Mouse (Mus musculus) heart, embryonic 10.5 days (tissue): ENCODE data around the gene Ppdpf. TPM values are rescaled to one million over a fixed set of nuclear protein-coding genes. Genes with fewer than 3 reads are reported as not detected.
"Not testable (repeated sequence)": the region's sequence is repeated elsewhere in the genome, so short reads cannot be mapped to it uniquely, and the experiment has no call there.

Experiments
- DNase-seq: peaks from one replicate; pipeline ENCODE4 v3.0.0-alpha.2; 2017; ENCODE audit warnings: low spot score
- H3K27ac ChIP-seq: fragments of 300-500 bp; sonication (generic); 2 replicates; pipeline ENCODE4 v1.5.1; 2016; ENCODE audit warnings: mild to moderate bottlenecking
- H3K27me3 ChIP-seq: fragments of 300-500 bp; sonication (generic); 2 replicates; pipeline ENCODE4 v1.6.1; 2016; ENCODE audit warnings: mild to moderate bottlenecking; ENCODE audit not compliant: poor library complexity, insufficient read depth, severe bottlenecking
- H3K36me3 ChIP-seq: fragments of 300-500 bp; sonication (generic); 2 replicates; pipeline ENCODE4 v1.6.1; 2016; ENCODE audit warnings: mild to moderate bottlenecking, moderate library complexity
- H3K4me1 ChIP-seq: fragments of 300-500 bp; sonication (generic); 2 replicates; pipeline ENCODE4 v1.6.1; 2016; ENCODE audit warnings: mild to moderate bottlenecking
- H3K4me3 ChIP-seq: fragments of 300-500 bp; sonication (generic); 2 replicates; pipeline ENCODE4 v1.5.1; 2016; ENCODE audit warnings: mild to moderate bottlenecking, moderate library complexity
- H3K9me3 ChIP-seq: fragments of 300-500 bp; sonication (generic); 2 replicates; pipeline ENCODE4 v1.6.1; 2016; ENCODE audit warnings: mild to moderate bottlenecking, moderate library complexity
- WGBS: fragments of 180-500 bp; shearing (Covaris S2); methylation state at CpG from one replicate; pipeline ENCODE4 v1.1.7; 2016; 5-methylcytosine and 5-hydroxymethylcytosine counted together
- polyA plus RNA-seq: library from polyadenylated mRNA; unstranded; fragments of >200 nt; fragmentation: Nextera tagmentation; extraction: Ambion mirVana; gene quantifications from 2 replicates; pipeline ENCODE4 v1.2.1, GENCODE M21; 2016

Gene Ppdpf
- polyA plus RNA-seq, 1 experiment from 2014 or later: 240 TPM

DNA sequence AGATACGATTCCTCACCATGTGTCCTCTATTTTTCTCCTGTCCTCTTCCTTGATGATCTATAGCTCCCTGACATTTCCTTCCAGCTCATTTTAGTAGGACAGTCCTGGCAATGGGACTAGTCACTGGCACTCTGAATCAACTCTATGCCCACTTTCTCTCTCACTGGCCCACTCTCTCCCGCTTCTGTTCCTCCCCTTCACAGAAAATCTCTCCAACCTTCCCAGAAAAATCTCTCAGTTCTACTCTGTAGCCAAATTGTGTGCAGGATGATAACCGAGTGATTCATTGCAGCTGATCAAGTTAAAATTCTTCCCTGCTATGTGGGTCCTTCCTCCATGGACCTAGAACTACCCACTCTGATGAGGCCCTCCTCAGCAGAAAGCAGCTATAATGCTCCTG lies 12.4 kb upstream of the Ppdpf start:
- no peak overlapping the region for H3K4me3 ChIP-seq
- no peaks in the 10 kb centered on the region for H3K27me3 ChIP-seq
- no peaks in the 10 kb centered on the region for H3K36me3 ChIP-seq
- H3K27ac ChIP-seq: no peak overlapping the region
- DNase-seq: no peak
- H3K4me1 ChIP-seq: no peaks in the 10 kb centered on the region
- no peaks in the 10 kb centered on the region for H3K9me3 ChIP-seq
- 77% methylated on average over 3 of the region's 3 CpGs for WGBS

DNA sequence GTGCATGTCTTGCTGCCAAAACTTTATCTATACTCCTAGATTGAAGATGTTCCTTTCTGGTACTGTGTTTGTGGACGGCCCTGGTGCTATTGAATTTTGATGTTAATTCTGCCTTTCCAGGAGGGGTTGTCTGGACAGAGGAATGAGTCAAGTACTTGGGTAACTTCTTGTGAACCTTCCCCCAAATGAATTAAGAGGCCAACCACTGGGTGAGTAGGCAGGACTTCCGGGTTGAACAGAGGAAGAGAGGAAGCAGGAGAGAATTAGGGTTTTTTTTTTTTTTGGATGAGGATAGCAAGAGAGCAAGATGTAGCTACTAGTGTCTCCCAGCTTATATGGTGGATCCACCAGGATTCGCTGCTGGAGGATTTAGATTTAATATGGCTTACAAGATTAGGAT lies 9.0 kb upstream of the Ppdpf start:
- Histone ChIP-seq H3K4me3 (no peak overlapping the region), H3K27me3 (no peaks in the 10 kb centered on the region), H3K4me1 (no peaks in the 10 kb centered on the region), H3K27ac (no peak overlapping the region), H3K9me3 (no peaks in the 10 kb centered on the region), H3K36me3 (no peaks in the 10 kb centered on the region)
- 74% methylated on average over 3 of the region's 3 CpGs for WGBS
- DNase-seq: no peak

DNA sequence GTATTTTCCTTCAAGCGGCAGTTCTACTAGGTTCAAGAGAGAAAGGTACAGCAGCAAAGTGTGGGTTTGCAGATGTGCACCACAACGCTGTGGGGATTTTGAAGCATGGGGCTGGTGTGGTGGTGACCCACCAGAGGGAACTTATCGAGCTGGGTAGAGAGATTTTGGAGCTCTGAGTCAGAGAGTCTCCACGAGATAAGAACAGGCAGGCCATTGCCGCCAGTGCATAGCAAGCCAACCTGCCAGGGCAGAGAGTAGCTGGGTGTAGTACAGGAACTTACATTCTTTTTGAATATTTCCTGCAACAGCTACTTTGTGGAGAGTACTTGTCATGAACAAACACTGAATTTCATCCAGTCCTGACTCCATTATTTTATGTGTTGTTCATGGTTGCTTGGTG lies 8.6 kb upstream of the Ppdpf start:
- DNase-seq: no peak
- Histone ChIP-seq H3K4me3 (no peak overlapping the region), H3K9me3 (no peaks in the 10 kb centered on the region), H3K36me3 (no peaks in the 10 kb centered on the region), H3K27me3 (no peaks in the 10 kb centered on the region), H3K27ac (no peak overlapping the region), H3K4me1 (no peaks in the 10 kb centered on the region)
- WGBS: 59% methylated on average over 5 of the region's 5 CpGs

DNA sequence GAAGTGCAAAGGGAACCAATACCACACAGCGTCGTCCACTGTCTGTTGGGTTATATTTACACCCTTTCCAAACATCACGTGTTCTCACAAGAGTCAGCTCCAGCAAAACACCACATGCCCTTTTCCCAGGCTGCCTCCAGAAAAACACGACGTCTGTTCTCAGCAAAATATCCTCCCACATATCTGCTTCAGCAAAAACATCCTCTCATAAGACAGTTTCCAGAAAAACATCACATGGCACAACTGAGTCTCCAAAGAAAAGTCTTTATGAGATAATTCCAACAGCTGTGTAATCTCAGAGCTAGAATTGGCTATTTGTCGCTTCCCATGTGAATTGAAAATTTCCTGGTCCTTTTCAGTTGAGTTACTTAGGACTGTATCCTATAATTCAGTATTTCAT lies 6.1 kb upstream of the Ppdpf start:
- DNase-seq: no peak
- no peak overlapping the region for H3K4me3 ChIP-seq
- no peak overlapping the region for H3K27ac ChIP-seq
- 0 out of 2 replicates have a peak, but pooled peaks cover 4% of the 10 kb centered on the region for H3K27me3 ChIP-seq
- H3K4me1 ChIP-seq: no peaks in the 10 kb centered on the region
- no peaks in the 10 kb centered on the region for H3K36me3 ChIP-seq
- 67% methylated on average over 6 of the region's 6 CpGs for WGBS
- H3K9me3 ChIP-seq: no peaks in the 10 kb centered on the region

DNA sequence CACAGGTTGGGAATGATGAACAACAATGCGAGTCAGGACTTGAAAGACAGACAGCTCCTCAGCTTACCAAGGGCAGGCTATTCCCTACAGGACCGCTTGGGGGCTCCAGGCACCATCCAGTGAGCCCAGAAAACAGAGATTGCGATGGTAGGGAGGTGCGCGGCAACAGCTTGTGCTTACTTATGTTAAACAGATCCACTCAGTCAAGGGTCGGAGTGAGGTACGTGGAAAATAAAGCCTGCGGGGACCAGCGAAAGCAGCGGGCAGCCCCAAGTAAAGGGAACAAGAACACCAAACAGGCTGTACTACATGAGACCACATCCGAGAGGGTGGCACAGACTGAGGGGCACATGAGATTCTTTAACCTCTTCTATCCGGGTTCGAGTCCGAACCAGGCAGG lies 412 bp upstream of the Ppdpf start:
- H3K36me3 ChIP-seq: peaks cover 10% of the 10 kb centered on the region
- under 1% methylated on average over 14 of the region's 14 CpGs for WGBS
- DNase-seq: peak; percentile 96
- H3K4me3 ChIP-seq: peak overlapping the region; percentile 81
- H3K4me1 ChIP-seq: peaks cover 12% of the 10 kb centered on the region
- no peaks in the 10 kb centered on the region for H3K9me3 ChIP-seq
- 0 out of 2 replicates have a peak, but pooled peaks cover 4% of the 10 kb centered on the region for H3K27me3 ChIP-seq
- peak overlapping the region; percentile 98 for H3K27ac ChIP-seq

DNA sequence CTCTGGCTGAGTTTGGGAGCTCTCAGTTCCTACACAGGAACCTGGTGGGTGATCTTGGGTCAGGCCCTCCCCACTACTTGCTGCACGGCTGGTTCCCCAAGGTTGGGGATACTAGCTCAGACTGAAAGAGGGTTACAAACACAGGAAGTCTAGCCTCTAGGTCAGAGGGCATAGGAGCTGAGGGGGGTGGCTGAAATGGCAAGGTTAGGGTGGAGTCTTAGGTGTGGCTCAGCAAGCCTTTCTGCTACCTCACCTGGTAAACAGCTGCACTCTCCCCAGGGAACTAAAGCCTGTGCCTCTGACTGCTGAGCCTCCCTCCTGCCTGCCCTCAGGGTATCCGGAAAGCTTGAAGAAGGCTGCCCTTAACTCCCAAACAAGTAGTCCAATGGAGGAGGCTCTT lies 1.6 kb downstream of the Ppdpf start:
- Histone ChIP-seq H3K27ac (peak overlapping the region; percentile 64; the same call in 1 of the 2 replicates), H3K4me1 (peaks cover 12% of the 10 kb centered on the region), H3K4me3 (peak overlapping the region; percentile 19), H3K36me3 (peaks cover 10% of the 10 kb centered on the region), H3K27me3 (0 out of 2 replicates have a peak, but pooled peaks cover 4% of the 10 kb centered on the region), H3K9me3 (no peaks in the 10 kb centered on the region)
- DNase-seq: no peak
- WGBS: 55% methylated on average over 2 of the region's 2 CpGs

DNA sequence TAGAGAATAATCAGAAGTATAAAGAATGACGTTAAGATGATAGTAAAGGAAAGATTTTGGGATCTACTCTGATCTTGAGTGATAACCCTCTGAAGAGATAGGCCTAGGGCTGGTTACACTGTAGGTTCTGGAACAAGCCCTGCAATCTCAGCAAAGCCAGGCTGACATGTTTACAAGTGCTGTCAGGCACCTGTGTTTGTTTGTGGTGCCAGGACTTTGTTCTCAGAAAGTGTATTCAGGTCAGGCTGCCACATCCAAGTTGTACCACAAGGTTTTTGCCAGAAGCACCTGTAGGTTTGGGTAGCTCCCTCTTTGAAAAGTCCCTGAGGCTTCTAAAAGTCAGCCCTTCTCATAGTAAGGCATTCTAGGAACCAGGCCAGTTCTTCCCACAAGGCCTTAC lies 2.3 kb downstream of the Ppdpf start:
- no peak for DNase-seq
- 85% methylated on average over 1 of the region's 1 CpGs for WGBS
- H3K4me1 ChIP-seq: peaks cover 12% of the 10 kb centered on the region
- H3K9me3 ChIP-seq: no peaks in the 10 kb centered on the region
- H3K4me3 ChIP-seq: no peak overlapping the region
- H3K27me3 ChIP-seq: no peaks in the 10 kb centered on the region
- peaks cover 10% of the 10 kb centered on the region for H3K36me3 ChIP-seq
- no peak overlapping the region for H3K27ac ChIP-seq

DNA sequence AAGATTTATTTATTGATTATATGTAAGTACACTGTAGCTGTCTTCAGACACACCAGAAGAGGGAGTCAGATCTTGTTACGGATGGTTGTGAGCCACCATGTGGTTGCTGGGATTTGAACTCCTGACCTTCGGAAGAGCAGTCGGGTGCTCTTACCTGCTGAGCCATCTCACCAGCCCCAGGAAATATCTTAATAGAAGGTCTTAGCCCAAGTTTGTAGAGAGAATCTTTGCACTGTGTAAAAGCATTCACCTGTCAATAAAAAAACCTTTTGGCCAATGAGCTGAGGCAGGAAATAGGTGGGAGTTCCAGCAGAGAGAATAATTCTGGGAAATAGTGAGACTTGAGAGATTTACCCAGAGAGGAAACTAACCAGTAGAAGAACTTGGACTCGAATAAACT lies 4.3 kb downstream of the Ppdpf start:
- WGBS: 69% methylated on average over 4 of the region's 4 CpGs
- not testable (repeated sequence) for H3K9me3 ChIP-seq, H3K27ac ChIP-seq, DNase-seq, H3K27me3 ChIP-seq, H3K4me3 ChIP-seq, H3K36me3 ChIP-seq
- H3K4me1 ChIP-seq: peaks cover 12% of the 10 kb centered on the region

DNA sequence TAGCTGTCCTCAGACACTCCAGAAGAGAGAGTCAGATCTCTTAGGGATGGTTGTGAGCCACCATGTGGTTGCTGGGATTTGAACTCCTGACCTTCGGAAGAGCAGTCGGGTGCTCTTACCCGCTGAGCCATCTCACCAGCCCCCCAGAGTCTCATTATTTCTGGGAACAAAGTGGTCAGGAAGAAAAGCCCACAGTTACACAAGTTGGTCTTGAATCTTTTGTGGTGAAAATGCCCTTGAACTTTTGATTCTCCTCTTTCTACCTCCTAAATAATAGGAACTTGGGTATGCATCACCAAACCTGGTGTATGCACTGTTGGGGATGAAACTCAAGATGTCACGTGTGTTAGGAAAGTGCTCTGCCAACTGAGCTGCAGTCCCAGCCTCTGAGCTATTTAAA lies 4.9 kb downstream of the Ppdpf start:
- peaks cover 7% of the 10 kb centered on the region; the same call in 1 of the 2 replicates for H3K27me3 ChIP-seq
- no peak overlapping the region for H3K4me3 ChIP-seq
- peaks cover 12% of the 10 kb centered on the region for H3K4me1 ChIP-seq
- WGBS: 71% methylated on average over 4 of the region's 4 CpGs
- H3K36me3 ChIP-seq: peaks cover 10% of the 10 kb centered on the region
- H3K9me3 ChIP-seq: no peaks in the 10 kb centered on the region
- H3K27ac ChIP-seq: no peak overlapping the region
- DNase-seq: no peak

DNA sequence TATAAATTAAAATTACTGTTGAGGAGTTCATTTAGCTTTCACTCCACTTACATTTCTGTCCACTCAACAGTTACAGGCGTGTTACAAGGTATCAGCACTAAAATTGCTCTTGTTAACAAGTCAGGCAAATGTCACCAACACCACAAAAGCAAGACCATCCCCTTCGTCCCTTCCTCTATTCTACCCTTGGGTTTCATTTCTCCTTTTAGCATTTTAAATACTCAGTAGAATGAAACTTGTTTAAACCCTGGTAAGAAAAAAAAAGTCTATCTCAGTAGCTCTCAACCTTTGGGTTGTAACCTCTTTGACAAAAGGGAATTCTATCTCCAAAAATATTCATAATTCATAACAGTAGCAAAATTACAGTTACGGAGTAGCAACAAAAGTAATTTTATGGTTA lies 6.0 kb downstream of the Ppdpf start:
- DNase-seq: no peak
- Histone ChIP-seq H3K36me3 (peaks cover 10% of the 10 kb centered on the region), H3K27me3 (peaks cover 7% of the 10 kb centered on the region; the same call in 1 of the 2 replicates), H3K4me3 (no peak overlapping the region), H3K27ac (no peak overlapping the region), H3K4me1 (peaks cover 8% of the 10 kb centered on the region), H3K9me3 (no peaks in the 10 kb centered on the region)
- WGBS: 65% methylated on average over 3 of the region's 3 CpGs

DNA sequence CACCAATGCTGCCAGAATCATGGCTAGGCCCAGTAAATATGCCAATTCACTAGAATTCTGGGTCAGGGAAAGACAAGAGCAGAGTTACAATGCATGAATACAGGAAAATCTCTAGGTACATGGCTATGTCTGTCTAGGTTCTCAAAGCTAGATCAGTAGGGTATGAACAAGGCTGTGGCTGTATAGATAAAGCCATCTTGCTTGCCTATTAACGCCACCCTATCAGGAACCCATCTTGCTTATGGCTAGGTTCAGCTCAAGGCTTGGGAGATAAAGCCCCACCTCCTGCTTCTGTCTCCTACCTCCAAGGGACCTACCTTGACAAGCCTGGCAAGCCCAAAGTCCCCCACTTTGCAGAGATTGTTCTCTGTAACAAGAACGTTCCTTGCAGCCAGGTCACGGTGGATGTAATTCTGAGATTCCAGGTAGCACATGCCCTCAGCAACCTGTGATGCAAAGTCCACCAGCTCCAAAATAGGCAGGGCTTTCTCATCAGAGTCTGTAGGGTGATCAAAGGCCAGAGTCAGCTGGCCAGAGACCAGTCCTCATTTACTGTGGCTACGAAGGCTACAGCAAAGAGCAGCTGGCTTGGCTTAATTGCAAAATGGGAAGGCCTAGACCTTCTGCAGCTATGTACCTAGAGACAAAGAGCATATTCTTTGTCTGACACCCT lies 9.7 kb downstream of the Ppdpf start:
- H3K27me3 ChIP-seq: peaks cover 24% of the 10 kb centered on the region; the same call in 1 of the 2 replicates
- H3K9me3 ChIP-seq: no peaks in the 10 kb centered on the region
- DNase-seq: no peak
- no peak overlapping the region for H3K27ac ChIP-seq
- no peaks in the 10 kb centered on the region for H3K36me3 ChIP-seq
- H3K4me3 ChIP-seq: no peak overlapping the region
- 79% methylated on average over 4 of the region's 4 CpGs for WGBS
- no peaks in the 10 kb centered on the region for H3K4me1 ChIP-seq

DNA sequence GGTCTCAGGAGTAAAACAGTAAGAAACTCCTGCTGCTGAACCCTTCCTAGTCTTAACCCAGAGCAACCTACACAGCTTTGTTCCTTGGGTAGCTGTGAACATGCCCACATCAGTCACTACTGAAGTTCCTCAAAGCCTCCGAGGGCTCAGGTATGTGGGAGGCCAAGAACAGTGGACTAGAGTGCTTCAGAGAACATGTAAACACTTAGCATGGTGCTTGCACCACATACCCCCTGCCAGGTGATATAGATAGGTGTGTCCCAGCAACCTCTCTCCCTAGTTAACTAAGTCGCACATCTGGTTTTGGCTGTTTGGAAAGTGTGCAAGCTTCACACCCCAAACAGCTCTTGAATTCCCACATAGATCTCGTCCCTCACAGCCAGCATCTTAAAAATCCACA lies 14.6 kb downstream of the Ppdpf start:
- 75% methylated on average over 3 of the region's 3 CpGs for WGBS
- Histone ChIP-seq H3K36me3 (no peaks in the 10 kb centered on the region), H3K4me1 (0 out of 2 replicates have a peak, but pooled peaks cover 8% of the 10 kb centered on the region), H3K27ac (no peak overlapping the region), H3K4me3 (no peak overlapping the region), H3K9me3 (no peaks in the 10 kb centered on the region), H3K27me3 (peaks cover 42% of the 10 kb centered on the region; the same call in 1 of the 2 replicates)
- DNase-seq: no peak

DNA sequence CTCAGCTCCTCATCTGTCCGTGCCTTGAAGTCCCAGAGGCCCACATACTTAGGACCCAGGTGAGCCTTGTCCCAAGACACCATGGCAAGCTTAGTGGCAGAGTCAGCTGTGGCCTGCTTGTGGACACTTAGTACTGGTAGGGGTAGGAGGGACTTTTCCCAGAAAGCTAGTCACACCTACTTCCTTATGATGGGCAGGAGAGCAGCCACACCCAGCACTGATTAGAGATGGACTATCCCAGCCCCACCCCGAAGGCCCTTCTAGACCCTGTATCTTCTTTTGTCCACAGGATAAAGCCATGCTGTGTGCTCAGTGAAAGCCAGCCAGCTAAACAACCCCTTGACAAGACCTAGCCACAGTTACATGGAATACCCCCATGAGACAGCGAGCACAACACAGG lies 15.4 kb downstream of the Ppdpf start, which contains the start of gene Ptk6:
TSS of gene Ptk6 (minus strand) at position 368 of the 400 bp plus-strand sequence.
- Histone ChIP-seq H3K36me3 (no peaks in the 10 kb centered on the region), H3K4me3 (no peak within 1 kb of the TSS), H3K27ac (no peak within 1 kb of the TSS), H3K4me1 (0 out of 2 replicates have a peak, but pooled peaks cover 8% of the 10 kb centered on the region), H3K27me3 (peaks cover 49% of the 10 kb centered on the region; the same call in 1 of the 2 replicates), H3K9me3 (no peaks in the 10 kb centered on the region)
- DNase-seq: no peak
- 81% methylated on average over 3 of the region's 3 CpGs for whole genome bisulfite sequencing

DNA sequence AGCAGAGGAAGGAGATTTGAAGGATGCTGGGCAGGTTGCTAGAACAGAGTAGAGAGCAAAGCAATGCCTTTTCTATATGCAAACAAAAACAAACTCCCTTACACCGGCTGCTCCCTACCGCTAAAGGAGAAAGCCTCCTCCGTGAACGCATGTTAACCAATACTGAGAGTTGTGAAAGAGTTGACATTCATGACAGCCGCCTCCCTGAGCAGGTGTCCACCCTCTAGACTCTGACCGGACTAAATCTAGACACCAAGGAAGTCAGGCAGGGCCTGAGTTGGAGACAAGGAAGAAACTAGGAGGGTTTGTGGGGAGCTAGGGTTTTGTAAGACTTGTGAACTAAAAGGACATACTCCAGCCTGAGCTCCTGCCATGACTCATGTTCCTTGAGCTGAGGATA lies 15.8 kb downstream of the Ppdpf start:
- H3K4me1 ChIP-seq: 0 out of 2 replicates have a peak, but pooled peaks cover 8% of the 10 kb centered on the region
- no peak overlapping the region for H3K4me3 ChIP-seq
- WGBS: 79% methylated on average over 6 of the region's 6 CpGs
- H3K36me3 ChIP-seq: no peaks in the 10 kb centered on the region
- DNase-seq: no peak
- H3K27me3 ChIP-seq: peaks cover 54% of the 10 kb centered on the region
- no peaks in the 10 kb centered on the region for H3K9me3 ChIP-seq
- H3K27ac ChIP-seq: no peak overlapping the region
